Mouse (Mus musculus) c-Kit-positive CD71-positive TER-119-negative erythroid progenitor cells, embryonic 14.5 days (primary cell): ENCODE data around the gene Kirrel3.
A peak's percentile ranks its signal among the peaks of the same experiment; 100 is the strongest.

Source experiments
- DNase-seq: peaks from one replicate; pipeline ENCODE4 v3.0.0-alpha.2; 2013; ENCODE audit warnings: low read depth

The Kirrel3 gene

DNA sequence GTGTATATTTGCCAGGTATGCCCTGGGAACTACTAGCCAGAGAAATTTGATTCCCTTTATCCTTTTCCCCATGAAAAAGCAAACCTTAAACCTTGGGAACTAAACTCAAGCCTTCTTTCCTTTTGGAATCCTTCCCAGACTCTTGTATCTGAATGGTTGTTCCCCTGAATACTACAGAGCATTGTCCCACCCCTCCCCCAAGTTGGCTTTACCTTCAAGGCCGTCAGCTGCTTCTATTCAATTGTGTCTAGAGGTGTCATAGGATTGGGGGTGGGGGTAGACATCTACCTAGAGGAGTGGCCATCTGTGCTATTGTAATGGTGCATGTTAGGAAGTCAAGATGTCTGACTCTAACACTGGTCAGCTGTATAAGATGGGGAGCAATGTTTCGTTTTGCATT is 351.1 kb downstream of the Kirrel3 start:
- no peak for DNase-seq

GRCm38 (mm10) chr9:34837700-34838462 is 352.2 kb downstream of the Kirrel3 start:
- DNase-seq = peak; percentile 3

DNA sequence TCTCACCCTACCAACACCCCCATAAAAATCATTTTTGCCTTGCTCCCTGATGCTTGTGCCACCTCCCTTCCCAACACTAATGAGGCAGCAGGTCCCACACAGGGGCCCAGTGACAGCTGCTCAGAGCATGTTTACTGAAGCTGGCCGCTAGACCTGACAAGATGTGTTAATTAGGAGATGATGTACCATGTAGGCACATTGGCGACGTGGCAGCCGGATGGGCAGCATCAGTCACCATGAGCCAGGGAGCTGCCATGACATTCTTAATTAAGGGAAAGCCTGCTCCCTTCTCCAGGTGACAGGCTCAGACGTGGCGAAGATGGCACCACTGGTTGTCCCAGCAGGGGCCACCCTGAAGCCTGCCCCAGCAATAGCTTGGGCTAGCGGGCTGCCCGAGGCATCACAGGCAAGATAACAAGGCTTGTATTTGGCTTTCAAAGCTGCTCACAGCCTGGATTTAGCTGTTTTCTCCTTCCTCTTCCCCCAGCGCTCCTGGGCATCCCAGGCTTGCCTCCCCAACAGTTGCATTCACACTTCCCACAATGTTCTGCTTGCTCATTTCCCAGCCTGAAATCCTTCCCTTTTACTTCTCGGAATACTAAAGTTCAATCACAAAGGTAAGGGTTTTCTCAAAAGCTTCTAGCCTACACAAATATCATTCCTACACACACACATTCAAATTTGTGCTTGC is 357.7 kb downstream of the Kirrel3 start:
- no peak for DNase-seq

DNA sequence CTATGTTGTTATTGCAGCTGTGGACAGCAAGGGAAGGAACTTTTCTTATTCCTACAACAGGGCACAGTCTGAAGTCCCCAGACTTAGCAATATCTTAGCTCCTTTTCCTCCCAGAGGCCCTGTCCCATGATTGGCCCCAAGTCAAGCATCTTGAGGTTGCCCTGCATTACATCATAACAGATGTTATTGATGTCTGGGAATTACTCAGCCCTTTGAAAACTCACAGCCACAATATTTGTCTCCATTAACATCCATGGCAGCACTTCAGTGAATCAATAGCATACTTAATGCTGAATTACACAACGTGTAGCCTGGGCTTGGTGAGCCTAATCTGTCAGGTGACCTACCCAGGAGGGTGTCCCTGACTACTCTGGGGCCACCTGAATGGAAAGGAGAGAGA is 360.7 kb downstream of the Kirrel3 start:
- no peak for DNase-seq

GRCm38 (mm10) chr9:34847664-34848063 is 362.0 kb downstream of the Kirrel3 start:
- DNase-seq = no peak

DNA sequence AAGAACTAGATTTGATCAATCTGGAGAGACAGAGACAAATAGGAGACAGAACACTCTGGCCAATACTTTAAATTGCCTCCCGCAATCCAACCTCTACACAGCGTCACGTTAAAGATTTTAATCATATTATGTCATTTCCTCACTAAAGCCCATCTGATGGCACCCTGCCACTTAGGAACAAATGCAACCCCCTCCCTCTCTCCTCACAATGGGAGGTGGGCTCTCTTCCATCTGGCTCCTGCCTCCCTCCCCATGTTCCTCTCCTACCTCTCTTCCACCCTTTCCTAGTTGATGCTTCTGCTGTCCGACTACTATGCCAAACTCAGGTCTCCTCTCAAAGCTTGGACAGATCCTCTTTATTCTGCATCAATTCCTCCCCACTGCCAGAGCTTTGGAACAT is 365.4 kb downstream of the Kirrel3 start:
- no peak for DNase-seq

DNA sequence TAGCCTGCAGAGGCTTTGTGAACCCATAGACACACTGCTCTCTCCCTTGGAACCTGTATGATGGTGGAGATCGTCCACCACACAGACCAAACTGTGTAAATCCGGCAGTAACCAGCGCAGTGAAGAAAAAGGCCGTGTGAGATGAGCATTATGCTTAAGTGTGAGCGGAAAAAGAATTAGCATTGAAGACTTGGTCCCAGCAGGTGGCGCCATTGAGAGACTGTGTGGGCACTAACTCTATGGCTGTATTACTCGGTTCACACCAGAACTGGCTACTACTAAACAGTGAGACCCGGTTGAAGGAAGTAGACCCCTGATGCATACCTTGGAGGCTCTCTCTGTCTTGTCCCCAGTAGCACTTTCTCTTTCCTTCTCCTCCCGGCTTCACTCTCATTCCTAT is 371.9 kb downstream of the Kirrel3 start:
- DNase-seq = peak; percentile 10

- no peak for DNase-seq
Observed at GRCm38 (mm10) chr9:34858071-34858470, 372.4 kb downstream of the Kirrel3 start.

- DNase-seq = no peak
Observed at GRCm38 (mm10) chr9:34860934-34861333, 375.2 kb downstream of the Kirrel3 start.

DNA sequence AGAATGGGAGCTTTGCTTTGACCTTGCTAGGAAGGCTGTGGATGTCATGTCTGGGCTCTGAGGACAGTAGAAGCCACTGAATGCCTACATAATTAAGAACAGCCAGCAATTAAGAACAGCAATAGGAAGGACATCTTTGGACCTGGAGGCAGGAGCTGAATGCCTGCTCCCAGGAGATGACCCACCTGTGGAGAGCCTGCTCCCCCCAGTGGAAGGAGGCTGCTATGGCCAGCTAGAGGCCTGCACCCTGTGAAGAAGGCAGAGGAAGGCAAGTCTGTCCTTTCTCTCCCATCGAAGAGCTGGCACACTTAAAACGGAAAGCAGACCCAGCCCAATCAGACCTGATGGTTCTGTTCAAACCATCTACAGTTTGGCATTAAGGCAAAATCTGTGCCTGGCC is 376.1 kb downstream of the Kirrel3 start:
- DNase-seq = no peak

DNA sequence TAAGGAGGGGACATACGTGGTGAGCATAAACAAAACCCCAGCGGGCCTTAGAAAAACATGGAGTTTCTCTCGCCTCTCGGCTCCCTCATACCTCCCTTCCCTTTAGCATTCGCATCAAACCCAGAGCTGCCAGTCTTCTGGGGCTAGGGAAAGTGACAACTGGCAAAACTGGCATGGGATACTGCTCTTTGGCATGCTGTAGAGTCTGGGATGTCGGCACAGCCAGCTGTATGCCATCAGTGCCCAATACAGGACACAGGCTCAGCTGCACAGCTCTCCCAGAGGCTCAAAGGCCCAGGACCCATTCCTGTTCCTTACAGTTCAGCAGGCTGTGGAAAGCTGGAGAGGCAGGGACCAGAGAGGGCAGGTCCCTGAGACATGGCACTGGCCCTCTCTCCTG is 379.9 kb downstream of the Kirrel3 start:
- DNase-seq = no peak

- DNase-seq = no peak
Observed at GRCm38 (mm10) chr9:34871316-34871966, 385.7 kb downstream of the Kirrel3 start.

DNA sequence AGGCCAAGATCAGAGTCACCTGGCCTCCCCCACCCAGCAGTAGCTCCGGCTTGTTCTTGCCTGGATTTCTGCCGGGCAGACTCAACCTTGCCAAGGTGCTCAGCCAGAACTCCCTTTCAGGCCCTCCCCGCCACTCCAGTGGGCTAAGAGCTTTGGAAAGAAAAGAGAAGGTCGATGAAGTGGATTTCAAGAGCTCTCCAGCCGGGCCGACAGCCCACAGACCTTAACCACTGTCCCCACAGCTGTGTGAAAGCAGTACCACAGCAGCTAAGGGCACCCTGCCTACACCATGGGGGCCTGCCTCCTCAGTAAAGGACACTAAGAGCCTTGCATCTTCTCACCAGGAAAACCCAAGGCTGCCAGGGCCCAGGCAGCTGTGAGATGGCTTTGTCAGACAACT is 389.5 kb downstream of the Kirrel3 start:
- DNase-seq = no peak

GRCm38 (mm10) chr9:34877186-34877585 is 391.5 kb downstream of the Kirrel3 start:
- no peak for DNase-seq

DNA sequence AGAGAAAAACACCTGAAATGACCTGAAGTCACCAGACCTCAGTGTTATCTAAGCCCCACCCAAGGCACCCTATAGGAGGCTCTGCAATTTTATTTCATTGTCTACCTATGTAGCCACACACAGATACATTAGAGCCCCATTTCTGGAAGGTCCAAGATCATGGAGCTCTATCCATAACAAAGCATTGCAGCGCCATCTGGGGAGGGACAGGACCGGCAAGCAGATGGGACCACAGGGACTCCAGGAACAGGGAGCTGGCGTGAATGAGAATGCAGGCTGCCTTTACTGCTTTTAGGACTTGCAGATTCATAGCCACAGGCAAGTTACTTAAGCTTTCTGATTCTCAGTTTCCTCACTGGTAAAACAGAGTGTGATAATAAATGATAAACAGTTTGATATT is 392.1 kb downstream of the Kirrel3 start:
- DNase-seq = no peak

DNA sequence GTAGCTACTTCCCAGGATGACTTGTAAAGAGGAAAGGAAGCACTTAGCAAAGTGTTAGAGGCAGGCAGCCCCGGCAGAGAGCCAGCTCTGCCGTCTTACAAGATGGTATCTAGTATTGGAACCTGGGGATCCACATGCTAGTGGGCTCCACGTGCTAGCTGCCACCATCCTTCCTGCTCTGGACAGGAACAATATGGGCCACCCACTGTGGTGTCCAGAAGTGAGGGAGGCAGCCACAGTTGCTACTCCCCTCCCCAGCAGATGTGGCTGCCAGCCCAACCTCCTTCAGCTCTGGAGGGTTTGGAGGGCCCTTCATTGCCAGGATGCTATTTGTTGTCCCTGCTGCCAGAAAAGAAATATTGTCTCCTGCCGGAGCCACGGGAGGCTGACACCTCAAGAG is 396.1 kb downstream of the Kirrel3 start:
- DNase-seq = no peak

DNA sequence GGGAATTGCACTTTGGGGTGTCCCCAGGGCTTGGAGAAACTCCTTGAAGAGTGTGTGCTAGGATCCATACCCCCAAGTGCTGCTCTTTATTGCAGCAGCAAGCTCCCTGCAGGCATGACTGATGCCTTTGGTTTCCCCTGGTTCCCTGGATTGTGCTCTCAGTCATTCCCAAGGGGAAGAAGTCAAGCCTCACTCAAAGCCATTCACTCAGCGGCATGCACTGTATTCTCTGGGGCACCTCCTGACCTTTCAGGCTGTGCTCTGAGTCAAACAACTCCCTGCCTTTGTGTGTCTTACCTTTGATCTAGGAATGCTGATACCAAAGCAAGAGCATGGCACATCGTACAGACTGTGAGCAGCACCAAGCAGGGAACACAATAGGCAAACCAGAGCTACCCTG is 396.5 kb downstream of the Kirrel3 start:
- DNase-seq = no peak

- DNase-seq = no peak
Observed at GRCm38 (mm10) chr9:34883122-34883521, 397.4 kb downstream of the Kirrel3 start.

DNA sequence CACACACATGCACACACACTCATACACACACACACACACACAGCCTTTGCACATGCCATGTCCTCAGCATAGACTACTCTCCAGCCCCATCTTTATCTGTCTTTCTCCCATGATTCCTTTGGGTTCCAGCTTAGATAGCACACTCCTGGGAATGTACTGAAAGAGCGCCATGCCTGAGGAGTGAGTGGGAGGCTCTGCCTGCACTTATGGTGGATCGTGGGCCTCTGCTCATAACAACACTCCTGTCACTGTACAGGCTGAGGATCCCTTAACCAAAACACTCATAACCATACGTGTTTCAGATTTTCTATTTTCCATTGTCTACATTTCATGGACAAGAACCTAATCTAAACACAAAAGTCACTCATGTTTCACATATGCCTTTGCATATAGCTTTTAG is 398.6 kb downstream of the Kirrel3 start:
- DNase-seq = no peak

DNA sequence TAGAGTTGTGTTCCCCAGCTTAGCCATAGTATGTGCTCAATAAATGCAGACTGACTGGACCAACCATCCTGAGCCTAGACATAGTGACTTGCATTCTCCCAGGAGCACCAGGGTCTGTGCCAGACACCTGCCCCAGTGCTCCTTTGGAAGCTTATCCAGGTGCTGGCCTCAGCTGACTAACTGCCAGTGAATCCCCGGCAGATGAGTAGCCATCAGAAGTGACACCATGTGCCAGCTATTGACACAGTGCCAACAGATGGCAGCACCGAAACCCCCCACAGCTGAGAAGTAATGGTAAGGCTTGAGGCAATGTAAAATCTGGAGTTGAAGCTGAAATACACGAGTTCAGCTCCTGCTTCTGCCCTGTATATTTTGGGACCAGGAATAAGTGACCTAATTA is 399.2 kb downstream of the Kirrel3 start:
- DNase-seq = no peak

- DNase-seq = no peak
Observed at GRCm38 (mm10) chr9:34886746-34887145, 401.1 kb downstream of the Kirrel3 start.

DNA sequence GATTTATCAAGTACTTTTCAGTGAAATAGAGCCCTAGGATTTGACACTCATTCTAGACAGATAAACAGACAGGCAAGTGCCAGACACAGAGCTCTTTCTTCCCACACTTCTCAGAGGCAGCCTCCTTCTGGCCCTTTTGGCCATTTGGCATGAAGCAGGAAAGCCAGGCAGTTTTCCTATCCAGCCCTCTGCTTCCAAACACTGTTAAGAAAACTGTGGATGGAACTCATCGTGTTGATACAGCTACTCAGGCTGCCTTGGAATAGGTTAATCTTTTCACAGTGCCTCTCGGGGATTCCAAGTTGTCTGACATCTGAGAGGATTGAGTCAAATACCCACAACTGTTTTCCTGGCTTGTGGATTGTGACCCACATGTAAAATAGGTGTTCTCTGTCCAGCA is 401.5 kb downstream of the Kirrel3 start:
- DNase-seq = no peak

DNA sequence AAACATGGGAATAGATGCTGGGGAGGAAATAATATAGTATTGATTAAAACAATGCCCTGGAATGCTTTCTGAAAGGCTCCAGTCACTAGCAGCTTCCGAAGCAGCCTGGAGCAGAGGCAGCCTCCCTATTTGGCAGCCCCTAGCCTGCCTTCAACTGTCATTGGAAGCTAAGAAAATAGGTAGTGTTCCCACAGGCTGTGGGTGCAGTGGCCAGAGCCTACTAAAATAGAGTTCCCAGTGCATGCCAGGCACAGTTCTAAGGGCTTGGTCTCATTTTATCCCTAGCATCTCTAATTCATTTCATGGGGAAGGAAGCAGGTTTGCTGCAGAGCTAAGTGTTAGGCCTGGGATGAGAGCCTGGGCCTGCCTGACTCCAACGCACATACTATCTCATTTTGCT is 402.6 kb downstream of the Kirrel3 start:
- DNase-seq = no peak
